Mouse (Mus musculus): ENCODE results near the gene Hist3h2a. TPM values are rescaled to one million over a fixed set of nuclear protein-coding genes. Genes with fewer than 3 reads are reported as not detected.

The Hist3h2a gene
- 8.3 and 12.0 TPM in 2 replicates for polyA plus RNA-seq (2012; ENCODE audit: low replicate concordance)

GRCm38 (mm10) chr11:58954420-58955142, at the start of gene Hist3h2a, which contains the start of gene Trim17:
Gene Hist3h2a, plus strand, starts transcription at chr11:58954685.
Gene Trim17, plus strand, starts transcription at chr11:58954685.

GRCm38 (mm10) chr11:58917745-58918366, 36.6 kb upstream of the Hist3h2a start, which contains the start of gene Btnl10:
Gene Btnl10, plus strand, starts transcription at chr11:58917908.

DNA sequence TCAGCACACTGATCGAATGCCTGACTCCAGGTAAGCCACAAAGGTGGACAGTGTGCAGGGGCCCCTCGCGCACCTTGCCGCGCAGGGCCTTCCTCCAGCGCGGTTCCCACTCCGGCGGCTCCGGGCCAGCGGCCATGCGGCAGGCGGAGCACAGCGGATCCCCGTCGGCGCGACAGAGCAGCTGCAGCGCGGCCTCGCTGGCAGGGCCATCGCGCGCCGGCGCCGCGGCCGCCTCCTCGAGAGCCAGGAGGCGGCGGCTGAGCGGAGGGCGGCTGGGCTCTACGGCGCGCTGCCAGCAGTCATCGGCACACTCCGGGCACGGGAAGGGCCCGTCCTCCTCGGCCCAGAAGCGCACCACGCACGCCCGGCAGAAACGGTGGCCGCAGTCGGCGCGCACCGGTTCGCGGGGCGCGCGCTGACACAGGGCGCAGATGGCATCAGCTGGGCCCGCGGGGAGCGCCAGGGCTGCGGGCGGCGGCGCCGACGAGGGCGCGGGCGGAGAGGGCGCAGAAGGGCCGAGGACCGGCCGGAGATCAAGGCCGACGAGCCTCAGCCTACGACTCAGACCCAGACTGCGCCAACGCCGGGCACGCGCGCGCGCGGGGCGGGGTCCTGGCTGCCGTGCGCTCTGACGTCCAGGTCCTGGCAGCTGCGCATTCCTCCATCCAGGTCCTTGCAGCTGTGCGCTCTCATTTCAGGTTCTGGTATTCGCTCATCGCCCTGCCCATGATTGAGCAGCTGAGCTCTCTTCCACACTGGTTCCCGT, 16.0 kb upstream of the Hist3h2a start, which contains the start of gene Rnf187:
Rnf187 (minus strand) TSS at position 595 of the 766 bp plus-strand sequence.

DNA sequence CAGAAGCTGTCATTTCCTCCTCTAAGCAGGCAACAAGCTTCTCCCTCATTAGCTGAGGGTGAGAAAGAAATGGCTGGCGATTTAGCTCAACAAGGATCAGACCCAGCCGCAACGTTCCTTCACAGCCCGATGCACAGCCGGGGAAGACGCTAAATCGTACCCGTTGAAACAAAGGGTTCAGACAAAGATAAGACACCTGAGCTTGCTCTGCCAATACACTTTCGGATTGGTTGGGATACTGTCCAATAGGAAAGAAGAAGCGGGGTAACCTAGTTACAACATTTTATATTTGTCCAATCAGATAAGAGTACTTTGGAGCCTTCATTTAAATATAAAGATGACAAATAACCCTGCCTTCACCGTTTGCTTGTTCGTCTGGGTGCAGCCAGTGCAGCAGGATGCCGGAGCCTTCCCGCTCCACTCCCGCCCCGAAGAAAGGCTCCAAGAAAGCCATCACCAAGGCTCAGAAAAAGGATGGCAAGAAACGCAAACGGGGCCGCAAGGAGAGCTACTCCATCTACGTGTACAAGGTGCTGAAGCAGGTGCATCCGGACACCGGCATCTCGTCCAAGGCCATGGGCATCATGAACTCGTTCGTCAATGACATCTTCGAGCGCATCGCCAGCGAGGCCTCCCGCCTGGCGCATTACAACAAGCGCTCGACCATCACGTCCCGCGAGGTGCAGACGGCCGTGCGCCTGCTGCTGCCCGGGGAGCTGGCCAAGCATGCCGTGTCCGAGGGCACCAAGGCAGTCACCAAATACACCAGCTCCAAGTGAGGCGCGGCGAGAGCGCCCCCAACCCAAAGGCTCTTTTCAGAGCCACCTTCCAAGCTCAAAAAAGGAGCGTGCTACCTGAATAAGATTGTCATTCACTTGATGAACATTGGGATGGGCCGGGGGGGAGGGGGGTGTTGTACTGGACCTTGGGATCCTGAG, 5.7 kb upstream of the Hist3h2a start, which contains the start of gene Hist3h2ba:
Hist3h2ba (plus strand) TSS at position 379 of the 938 bp plus-strand sequence.

GRCm38 (mm10) chr11:58978027-58978705, 23.7 kb downstream of the Hist3h2a start, which contains the start of gene Trim11:
Gene Trim11, plus strand, starts transcription at chr11:58978093.

Other genes with a start within 250 kb of the Hist3h2a start
- not detected in 2 replicates for gene Olfr318, start 230.7 kb upstream of the Hist3h2a start, polyA plus RNA-seq (2012; ENCODE audit: low replicate concordance)
- gene Olfr317, start 215.5 kb upstream of the Hist3h2a start, polyA plus RNA-seq (2012; ENCODE audit: low replicate concordance), result not detected in 2 replicates
- gene Olfr316, start 202.0 kb upstream of the Hist3h2a start, polyA plus RNA-seq (2012; ENCODE audit: low replicate concordance), result not detected in 2 replicates
- not detected in 2 replicates for gene Olfr315, start 181.5 kb upstream of the Hist3h2a start, polyA plus RNA-seq (2012; ENCODE audit: low replicate concordance)
- not detected in 2 replicates for gene Olfr314, start 171.7 kb upstream of the Hist3h2a start, polyA plus RNA-seq (2012; ENCODE audit: low replicate concordance)
- gene Fam183b, start 152.7 kb upstream of the Hist3h2a start, polyA plus RNA-seq (2012; ENCODE audit: low replicate concordance), result not detected in 2 replicates
- not detected in 2 replicates for gene Olfr313, start 139.7 kb upstream of the Hist3h2a start, polyA plus RNA-seq (2012; ENCODE audit: low replicate concordance)
- gene Olfr312, start 125.4 kb upstream of the Hist3h2a start, polyA plus RNA-seq (2012; ENCODE audit: low replicate concordance), result not detected in 2 replicates
- not detected in 2 replicates for gene Olfr311, start 115.4 kb upstream of the Hist3h2a start, polyA plus RNA-seq (2012; ENCODE audit: low replicate concordance)
- gene Gm12258, start 107.5 kb upstream of the Hist3h2a start, polyA plus RNA-seq (2012; ENCODE audit: low replicate concordance), result 0.10 and 0.71 TPM in 2 replicates
- 0.43 TPM in 1 of 2 replicates, not detected in the other for gene 2810021J22Rik, start 87.5 kb upstream of the Hist3h2a start, polyA plus RNA-seq (2012; ENCODE audit: low replicate concordance)
- gene Zfp39, start 50.5 kb upstream of the Hist3h2a start, polyA plus RNA-seq (2012; ENCODE audit: low replicate concordance), result 0.25 and 0.43 TPM in 2 replicates
- gene Btnl10, start 36.8 kb upstream of the Hist3h2a start, polyA plus RNA-seq (2012; ENCODE audit: low replicate concordance), result 52.1 and 76.9 TPM in 2 replicates
- 629 and 745 TPM in 2 replicates for gene Rnf187, start 15.8 kb upstream of the Hist3h2a start, polyA plus RNA-seq (2012; ENCODE audit: low replicate concordance)
- 8.1 and 47.9 TPM in 2 replicates for gene Hist3h2ba, start 5.8 kb upstream of the Hist3h2a start, polyA plus RNA-seq (2012; ENCODE audit: low replicate concordance)
- gene Trim17, start within 50 bp of the Hist3h2a start, polyA plus RNA-seq (2012; ENCODE audit: low replicate concordance), result 0.18 TPM in 1 of 2 replicates, not detected in the other
- gene Trim11, start 23.4 kb downstream of the Hist3h2a start, polyA plus RNA-seq (2012; ENCODE audit: low replicate concordance), result 53.8 and 55.6 TPM in 2 replicates
- 0.85 and 0.96 TPM in 2 replicates for gene Obscn, start 181.7 kb downstream of the Hist3h2a start, polyA plus RNA-seq (2012; ENCODE audit: low replicate concordance)
- gene Iba57, start 209.1 kb downstream of the Hist3h2a start, polyA plus RNA-seq (2012; ENCODE audit: low replicate concordance), result 10.8 and 20.5 TPM in 2 replicates
- 0.08 TPM in 1 of 2 replicates, not detected in the other for gene Gjc2, start 228.5 kb downstream of the Hist3h2a start, polyA plus RNA-seq (2012; ENCODE audit: low replicate concordance)
- 24.9 and 34.1 TPM in 2 replicates for gene Guk1, start 237.5 kb downstream of the Hist3h2a start, polyA plus RNA-seq (2012; ENCODE audit: low replicate concordance)
- gene Mrpl55, start 247.8 kb downstream of the Hist3h2a start, polyA plus RNA-seq (2012; ENCODE audit: low replicate concordance), result 16.0 and 43.0 TPM in 2 replicates